Mouse (Mus musculus) thymus, adult 2 months (tissue): ENCODE results near the gene Ncdn.

Experiments used
- CTCF ChIP-seq: fragments of 200-500 bp; IDR thresholded peaks from 2 replicates; pipeline ENCODE4 v1.5.1; 2012; ENCODE audit warnings: mild to moderate bottlenecking, control low read depth, low read length, moderate library complexity, borderline replicate concordance; ENCODE audit not compliant: control insufficient read depth, poor library complexity, insufficient read depth; ENCODE audit errors: extremely low read depth
- POLR2A ChIP-seq: fragments of 200-500 bp; IDR thresholded peaks from 2 replicates; pipeline ENCODE4 v1.6.1; 2012; ENCODE audit warnings: mild to moderate bottlenecking, low read length, control low read depth, moderate library complexity; ENCODE audit not compliant: control insufficient read depth, poor library complexity, insufficient read depth; ENCODE audit errors: extremely low read depth

DNA sequence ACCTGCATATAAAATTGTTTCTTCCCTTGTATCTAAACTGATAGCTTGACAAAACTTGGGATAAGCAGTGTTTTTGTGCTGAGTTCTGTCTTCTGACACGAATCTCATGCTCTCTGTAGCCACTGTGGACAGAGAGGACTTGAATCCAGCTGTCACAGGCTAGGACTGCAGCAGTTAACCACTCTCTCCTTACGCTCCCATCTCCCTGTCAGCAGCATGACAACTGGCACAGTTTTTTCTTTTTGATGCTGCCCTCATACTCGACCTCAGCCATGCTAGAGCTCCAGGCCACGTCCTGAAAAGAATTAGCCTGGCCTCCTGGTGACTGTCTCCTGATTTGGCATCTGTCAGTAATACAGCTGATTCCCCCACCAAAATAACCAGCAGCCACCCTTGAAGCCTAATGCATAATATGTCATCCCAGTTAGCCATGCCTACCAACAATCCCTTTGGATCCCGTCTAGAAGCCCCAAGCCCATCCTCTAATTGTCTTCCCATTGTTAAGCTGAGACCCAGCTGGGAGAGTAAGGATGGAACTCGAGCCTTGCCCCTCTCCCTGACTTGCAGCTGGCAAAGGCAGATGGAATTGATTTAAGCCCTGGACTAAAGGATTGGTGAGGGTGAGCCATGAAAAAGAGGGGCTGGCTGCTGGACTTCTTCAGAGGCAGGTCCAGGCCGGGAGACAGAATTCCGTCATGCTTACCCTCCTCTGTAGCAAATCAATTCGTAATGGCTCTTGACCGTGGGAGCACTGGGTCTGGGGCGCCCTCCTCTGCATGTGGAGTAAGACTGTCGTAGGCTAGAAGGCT is 46.4 kb downstream of the Ncdn start:
- TF ChIP-seq CTCF (no peak), POLR2A (no peak)
